Mouse (Mus musculus) embryo, embryonic 11 days (tissue): ENCODE measurements around the gene Gm36864.

Experiments
- DNase-seq: peaks from one replicate; pipeline ENCODE4 v3.0.0-alpha.2; 2015

Gm36864 gene

GRCm38 (mm10) chr7:44260410-44260809 lies 24.4 kb downstream of the Gm36864 start:
- no peak for DNase-seq

GRCm38 (mm10) chr7:44261147-44261546 lies 25.2 kb downstream of the Gm36864 start, which contains the start of gene Gm15517:
Gene Gm15517 (plus strand): TSS chr7:44261447.
- DNase-seq, result no peak

GRCm38 (mm10) chr7:44262791-44263643 lies 27.0 kb downstream of the Gm36864 start:
- peak; percentile 94 for DNase-seq

- DNase-seq, result no peak
Measured at GRCm38 (mm10) chr7:44268117-44268516, 32.1 kb downstream of the Gm36864 start.

GRCm38 (mm10) chr7:44269397-44269796 lies 33.4 kb downstream of the Gm36864 start:
- no peak for DNase-seq

- DNase-seq, result no peak
Measured at GRCm38 (mm10) chr7:44271309-44271708, 35.3 kb downstream of the Gm36864 start.

- no peak for DNase-seq
Measured at GRCm38 (mm10) chr7:44272546-44272945, 36.6 kb downstream of the Gm36864 start.

GRCm38 (mm10) chr7:44273446-44273845 lies 37.5 kb downstream of the Gm36864 start:
- DNase-seq, result no peak

- no peak for DNase-seq
Measured at GRCm38 (mm10) chr7:44274096-44274495, 38.1 kb downstream of the Gm36864 start.

GRCm38 (mm10) chr7:44275546-44275945 lies 39.6 kb downstream of the Gm36864 start:
- DNase-seq, result no peak

GRCm38 (mm10) chr7:44276461-44277249 lies 40.7 kb downstream of the Gm36864 start:
- DNase-seq, result no peak

GRCm38 (mm10) chr7:44277250-44277622 lies 41.3 kb downstream of the Gm36864 start:
- peak; percentile 28 for DNase-seq

GRCm38 (mm10) chr7:44280959-44281358 lies 45.0 kb downstream of the Gm36864 start:
- no peak for DNase-seq

- DNase-seq, result no peak
Measured at GRCm38 (mm10) chr7:44281586-44281985, 45.6 kb downstream of the Gm36864 start.

- no peak for DNase-seq
Measured at GRCm38 (mm10) chr7:44287760-44288159, 51.8 kb downstream of the Gm36864 start.

GRCm38 (mm10) chr7:44290986-44291385 lies 55.0 kb downstream of the Gm36864 start:
- no peak for DNase-seq

- DNase-seq, result no peak
Measured at GRCm38 (mm10) chr7:44291418-44291817, 55.4 kb downstream of the Gm36864 start.
